Mouse (Mus musculus) liver, adult 2 months (tissue): ENCODE results near the gene Pcdh15.

ENCODE experiments used
- CTCF ChIP-seq: fragments of 200-500 bp; IDR thresholded peaks from 2 replicates; pipeline ENCODE4 v1.5.1; 2011; ENCODE audit warnings: low read depth, low read length, control low read depth
- POLR2A ChIP-seq: fragments of 200-500 bp; IDR thresholded peaks from 2 replicates; pipeline ENCODE4 v1.6.1; 2011; ENCODE audit warnings: low read length, control low read depth; ENCODE audit not compliant: insufficient read depth; ENCODE audit errors: extremely low read depth

GRCm38 (mm10) chr10:73105893-73106292 lies 6.8 kb downstream of the Pcdh15 start:
- TF ChIP-seq CTCF (peak; percentile 79), POLR2A (no peak)
